In genomic region chr10:43454671-43455070, GRCm38 (mm10) we compare ENCODE assay signal across 24 mouse cellular contexts. TPM values are rescaled to one million over a fixed set of nuclear protein-coding genes. Genes with fewer than 3 reads are reported as not detected.
A peak's percentile ranks its signal among the peaks of the same experiment; 100 is the strongest.
DNase-seq lines count a peak whose midpoint lies in the region; ATAC-seq and TF ChIP-seq lines count a peak whose summit lies in the region.
"Had no signal": no experiment of that assay in that cellular context is flagged by ENCODE, and none has a peak within 500 bp of the region (broad histone marks: within the 10 kb centered on the region; RNA-seq: fewer than 3 reads in every experiment).

No protein-coding gene starts in this region.

- no peak overlapping the region for H3K27ac ChIP-seq in heart, embryonic 11.5 days (ENCODE audit: low read depth, low read length)
- peak overlapping the region; percentile 66 for H3K27ac ChIP-seq in heart, embryonic 13.5 days (replicated peaks)
- H3K27ac ChIP-seq in heart, postnatal 0 days (ENCODE audit: low read depth) = peak overlapping the region; percentile 62
- no peak overlapping the region for H3K27ac ChIP-seq in midbrain, embryonic 11.5 days (ENCODE audit: low read depth, low read length)
- H3K27ac ChIP-seq: embryonic facial prominence, embryonic 12.5 days; forebrain, embryonic 10.5 days; forebrain, embryonic 15.5 days; hindbrain, embryonic 14.5 days; left cerebral cortex, adult 2 months; limb, embryonic 12.5 days; lung, embryonic 15.5 days; midbrain, embryonic 10.5 days; neural tube, embryonic 13.5 days; stomach, postnatal 0 days had no signal

- 50% methylated on average over 3 of the region's 3 CpGs for WGBS in heart, embryonic 11.5 days (ENCODE audit: insufficient replicate concordance)
- 48% methylated on average over 3 of the region's 3 CpGs for WGBS in heart, embryonic 13.5 days
- 27% methylated on average over 3 of the region's 3 CpGs for WGBS in heart, postnatal 0 days
- 94% methylated on average over 3 of the region's 3 CpGs for WGBS in midbrain, embryonic 11.5 days

- TF ChIP-seq CTCF in heart, postnatal 0 days (IDR thresholded peaks at IDR 0.05; ENCODE audit: low read depth) = no peak

- no peaks in the 10 kb centered on the region for H3K4me1 ChIP-seq in heart, embryonic 11.5 days (ENCODE audit: control insufficient read depth, insufficient read depth, low read length)
- peaks cover 23% of the 10 kb centered on the region for H3K4me1 ChIP-seq in heart, embryonic 13.5 days
- peaks cover 5% of the 10 kb centered on the region for H3K4me1 ChIP-seq in heart, postnatal 0 days (ENCODE audit: control insufficient read depth, insufficient read depth)
- 0 out of 2 replicates have a peak, but pooled peaks cover 4% of the 10 kb centered on the region for H3K4me1 ChIP-seq in midbrain, embryonic 11.5 days (ENCODE audit: control insufficient read depth, insufficient read depth, low read length)
- H3K4me1 ChIP-seq: embryonic facial prominence, embryonic 12.5 days had no signal

- H3K36me3 ChIP-seq in heart, embryonic 11.5 days (ENCODE audit: control insufficient read depth, insufficient read depth, low read length) = no peaks in the 10 kb centered on the region
- no peaks in the 10 kb centered on the region for H3K36me3 ChIP-seq in heart, embryonic 13.5 days
- no peaks in the 10 kb centered on the region for H3K36me3 ChIP-seq in heart, postnatal 0 days (replicated peaks; ENCODE audit: control insufficient read depth, insufficient read depth, low read length)
- H3K36me3 ChIP-seq in midbrain, embryonic 11.5 days (ENCODE audit: control insufficient read depth, insufficient read depth, low read length) = no peaks in the 10 kb centered on the region
- H3K36me3 ChIP-seq: embryonic facial prominence, embryonic 12.5 days; forebrain, embryonic 10.5 days; forebrain, embryonic 15.5 days; limb, embryonic 12.5 days; lung, embryonic 15.5 days; midbrain, embryonic 10.5 days; neural tube, embryonic 13.5 days had no signal

- no peak overlapping the region for H3K4me3 ChIP-seq in heart, embryonic 11.5 days (ENCODE audit: low read depth, low read length)
- H3K4me3 ChIP-seq in heart, embryonic 13.5 days = no peak overlapping the region
- no peak overlapping the region for H3K4me3 ChIP-seq in heart, postnatal 0 days (ENCODE audit: low read depth, low read length)
- H3K4me3 ChIP-seq in midbrain, embryonic 11.5 days (ENCODE audit: low read depth, low read length) = no peak overlapping the region
- H3K4me3 ChIP-seq: embryonic facial prominence, embryonic 12.5 days; forebrain, embryonic 10.5 days; forebrain, embryonic 15.5 days; left cerebral cortex, adult 2 months; limb, embryonic 12.5 days; lung, embryonic 15.5 days; midbrain, embryonic 10.5 days; neural tube, embryonic 13.5 days had no signal

- no peak for ATAC-seq in heart, embryonic 11.5 days (replicated peaks; ENCODE audit: insufficient number of reproducible peaks, low FRiP score, low TSS enrichment)
- ATAC-seq in heart, embryonic 13.5 days (ENCODE audit: extremely low read depth, insufficient number of reproducible peaks, low FRiP score, low TSS enrichment) = no peak
- peak; percentile 85 for ATAC-seq in heart, postnatal 0 days (ENCODE audit: insufficient read depth, low read depth)
- no peak for ATAC-seq in midbrain, embryonic 11.5 days (ENCODE audit: low FRiP score)
- ATAC-seq: forebrain, embryonic 15.5 days had no signal

- peak; percentile 71 to 72 for DNase-seq in heart, adult 18-20 months
- DNase-seq in heart, postnatal 0 days (ENCODE audit: low spot score) = peak; percentile 84
- no peak for DNase-seq in liver
- DNase-seq in midbrain, embryonic 11.5 days (ENCODE audit: low spot score, missing footprints) = no peak
- no peak for DNase-seq in c-Kit-positive CD71-positive TER-119-positive erythroid progenitor cells, embryonic 14.5 days (ENCODE audit: low spot score)
- DNase-seq: B cell, adult 2 months; cerebellum, adult 8-10 months; cerebellum, postnatal 25 days; right cerebral cortex, postnatal 4 days; thymus, adult 18-20 months; thymus, postnatal 25 days had no signal

- H3K9me3 ChIP-seq in heart, embryonic 11.5 days (replicated peaks; ENCODE audit: control insufficient read depth, low read length) = no peaks in the 10 kb centered on the region
- H3K9me3 ChIP-seq in heart, embryonic 13.5 days = peaks cover 7% of the 10 kb centered on the region; the same call in 1 of the 2 replicates
- 0 out of 2 replicates have a peak, but pooled peaks cover 4% of the 10 kb centered on the region for H3K9me3 ChIP-seq in heart, postnatal 0 days (replicated peaks; ENCODE audit: control insufficient read depth, low read length)
- H3K9me3 ChIP-seq in midbrain, embryonic 11.5 days (ENCODE audit: control insufficient read depth, low read length) = no peaks in the 10 kb centered on the region
- H3K9me3 ChIP-seq: forebrain, embryonic 15.5 days; lung, embryonic 15.5 days had no signal

- no peaks in the 10 kb centered on the region for H3K27me3 ChIP-seq in heart, embryonic 11.5 days (ENCODE audit: control insufficient read depth, insufficient read depth, low read length)
- no peaks in the 10 kb centered on the region for H3K27me3 ChIP-seq in heart, embryonic 13.5 days (replicated peaks)
- no peaks in the 10 kb centered on the region for H3K27me3 ChIP-seq in heart, postnatal 0 days (ENCODE audit: control insufficient read depth, insufficient read depth, low read length)
- H3K27me3 ChIP-seq in midbrain, embryonic 11.5 days (ENCODE audit: control insufficient read depth, insufficient read depth, low read length) = no peaks in the 10 kb centered on the region
- H3K27me3 ChIP-seq: embryonic facial prominence, embryonic 12.5 days; forebrain, embryonic 15.5 days; lung, embryonic 15.5 days; neural tube, embryonic 13.5 days had no signal

- TF ChIP-seq EP300 in heart, postnatal 0 days (IDR thresholded peaks at IDR 0.05; ENCODE audit: low read depth) = 0 out of 2 replicates have a peak, but pooled peaks have one; percentile 38

- H3K9ac ChIP-seq in heart, embryonic 11.5 days (ENCODE audit: low read depth, low read length) = no peak overlapping the region
- H3K9ac ChIP-seq in heart, embryonic 13.5 days = no peak overlapping the region
- H3K9ac ChIP-seq in heart, postnatal 0 days (replicated peaks; ENCODE audit: low read depth, low read length) = no peak overlapping the region
- H3K9ac ChIP-seq in midbrain, embryonic 11.5 days (ENCODE audit: low read length) = no peak overlapping the region
- H3K9ac ChIP-seq: embryonic facial prominence, embryonic 12.5 days; forebrain, embryonic 15.5 days; hindbrain, embryonic 14.5 days; limb, embryonic 12.5 days; lung, embryonic 15.5 days; neural tube, embryonic 13.5 days had no signal

- no peak overlapping the region for H3K4me2 ChIP-seq in heart, embryonic 11.5 days
- H3K4me2 ChIP-seq in heart, embryonic 13.5 days = no peak overlapping the region
- H3K4me2 ChIP-seq in heart, postnatal 0 days (ENCODE audit: low read depth, low read length) = no peak overlapping the region
- no peak overlapping the region for H3K4me2 ChIP-seq in midbrain, embryonic 11.5 days
- H3K4me2 ChIP-seq: embryonic facial prominence, embryonic 12.5 days; forebrain, embryonic 15.5 days; hindbrain, embryonic 14.5 days; limb, embryonic 12.5 days; liver, embryonic 11.5 days; lung, embryonic 15.5 days; neural tube, embryonic 13.5 days had no signal

RNA-seq across cellular contexts. Expression of gene Bend3, which starts 24.0 kb away (rescaled TPM):
- 1 to 10 TPM; 4.0 to 4.2 TPM for total RNA-seq in heart, adult 18-20 months (2021)
- polyA plus RNA-seq in heart, embryonic 11.5 days (2014; fragmentation: Nextera tagmentation; extraction: Ambion mirVana) = 3.9 and 4.1 TPM in 2 replicates
- polyA plus RNA-seq in heart, embryonic 13.5 days (2015; fragmentation: Nextera tagmentation; extraction: Ambion mirVana) = 2.5 and 2.8 TPM in 2 replicates
- 9.6 and 12.6 TPM in 2 replicates for total RNA-seq in heart, postnatal 0 days (2014; rRNA removed; ENCODE audit: low replicate concordance)
- 1.1 and 1.2 TPM in 2 replicates for polyA plus RNA-seq in heart, postnatal 0 days (2015; fragmentation: Nextera tagmentation; extraction: Ambion mirVana)
- 7.7 and 8.3 TPM in 2 replicates for polyA plus RNA-seq in midbrain, embryonic 11.5 days (2014; fragmentation: Nextera tagmentation; extraction: Ambion mirVana)

Comparison
In these comparisons a context has a peak if more than half of its experiments do, and no peak if none do; other contexts are left out.
1. H3K27ac ChIP-seq: peak in heart, embryonic 13.5 days (single experiment) and heart, postnatal 0 days (single experiment); none in heart, embryonic 11.5 days (single experiment) and midbrain, embryonic 11.5 days (single experiment).
2. DNase-seq: peak in heart, adult 18-20 months (2 of 2) and heart, postnatal 0 days (single experiment); none in liver (single experiment), midbrain, embryonic 11.5 days (single experiment) and c-Kit-positive CD71-positive TER-119-positive erythroid progenitor cells, embryonic 14.5 days (single experiment).